Mouse (Mus musculus) MEL (cell line): ENCODE measurements at regions not wholly inside any gene's neighbourhood (a gene's known extent, or its start where the extent isn't known, plus 50 kb on each side); places are given as distances from the start of the nearest gene placed in this dataset.

ENCODE experiments used
- DNase-seq: peaks from one replicate; pipeline ENCODE4 v3.0.0; 2011; ENCODE audit warnings: low read depth, low spot score
- H3K27ac ChIP-seq: 2 replicates; pipeline ENCODE4 v1.5.1; 2012; ENCODE audit warnings: low read depth, mild to moderate bottlenecking, control low read depth, low read length, moderate library complexity; ENCODE audit not compliant: control insufficient read depth
- H3K27me3 ChIP-seq, 2 experiments: fragments of 150-350 bp in 1 of 2; sonication (generic) in 1 of 2; 2 replicates each; pipeline ENCODE4 v1.6.1; 2012; ENCODE audit warnings: low read length in 2 of 2, mild to moderate bottlenecking in 2 of 2, improper control_type of control experiment in 1 of 2, moderate library complexity in 1 of 2; ENCODE audit not compliant: insufficient read depth in 2 of 2, control insufficient read depth in 1 of 2
- H3K36me3 ChIP-seq, 2 experiments: 2 replicates each; pipeline ENCODE4 v1.6.1; 2012 to 2014; ENCODE audit warnings: low read length in 2 of 2, improper control_type of control experiment in 1 of 2, inconsistent platforms in 1 of 2, mild to moderate bottlenecking in 1 of 2; ENCODE audit not compliant: insufficient read depth in 2 of 2, control insufficient read depth in 1 of 2
- H3K4me1 ChIP-seq, 2 experiments: fragments of 150-350 bp in 1 of 2; sonication (generic) in 1 of 2; 2 replicates each; pipeline ENCODE4 v1.6.1; 2012; ENCODE audit warnings: low read length in 2 of 2, improper control_type of control experiment in 1 of 2, mild to moderate bottlenecking in 1 of 2; ENCODE audit not compliant: insufficient read depth in 2 of 2, control insufficient read depth in 1 of 2
- H3K4me3 ChIP-seq, 2 experiments: fragments of 150-350 bp in 1 of 2; sonication (generic) in 1 of 2; 2 replicates each; pipeline ENCODE4 v1.5.1; 2012; ENCODE audit warnings: low read depth in 2 of 2, low read length in 2 of 2, mild to moderate bottlenecking in 2 of 2, moderate library complexity in 2 of 2, control low read depth in 1 of 2, improper control_type of control experiment in 1 of 2; ENCODE audit not compliant: control insufficient read depth in 1 of 2, insufficient read depth in 1 of 2
- H3K79me2 ChIP-seq: 2 replicates; pipeline ENCODE4 v1.6.1; 2012; ENCODE audit warnings: mild to moderate bottlenecking, low read length, moderate library complexity; ENCODE audit not compliant: control insufficient read depth, poor library complexity, insufficient read depth
- H3K9ac ChIP-seq: 2 replicates; pipeline ENCODE4 v1.6.1; 2012; ENCODE audit warnings: low read depth, mild to moderate bottlenecking, control low read depth, low read length, moderate library complexity; ENCODE audit not compliant: control insufficient read depth, poor library complexity, severe bottlenecking
- H3K9me3 ChIP-seq: fragments of 150-350 bp; sonication (generic); replicated peaks from 2 replicates; pipeline ENCODE4 v1.6.1; 2012; ENCODE audit warnings: mild to moderate bottlenecking, low read length, improper control_type of control experiment, moderate library complexity; ENCODE audit not compliant: insufficient read depth
- CTCF ChIP-seq, 3 experiments: IDR thresholded peaks in 2 of 3; conservative IDR thresholded peaks in 1 of 3; 2 replicates each; pipeline ENCODE4 v1.5.1; 2011 to 2012; ENCODE audit warnings: low read length in 3 of 3, low read depth in 2 of 3, mild to moderate bottlenecking in 2 of 3, improper control_type of control experiment in 1 of 3, inconsistent platforms in 1 of 3, mixed read lengths in 1 of 3, moderate library complexity in 1 of 3; ENCODE audit not compliant: control insufficient read depth in 1 of 3, insufficient read depth in 1 of 3, poor library complexity in 1 of 3, severe bottlenecking in 1 of 3
- EP300 ChIP-seq, 2 experiments: IDR thresholded peaks; 2 replicates each; pipeline ENCODE4 v1.6.1; 2011; ENCODE audit warnings: improper control_type of control experiment in 2 of 2, low read length in 2 of 2, low read depth in 1 of 2, mild to moderate bottlenecking in 1 of 2
- GATA1 ChIP-seq: IDR thresholded peaks from 2 replicates; pipeline ENCODE4 v1.6.1; 2011; ENCODE audit warnings: low read depth, low read length, improper control_type of control experiment
- HCFC1 ChIP-seq: IDR thresholded peaks from 2 replicates; pipeline ENCODE4 v1.6.1; 2012; ENCODE audit warnings: low read depth, mild to moderate bottlenecking, inconsistent platforms, low read length, improper control_type of control experiment, moderate library complexity
- JUND ChIP-seq: IDR thresholded peaks from 2 replicates; pipeline ENCODE4 v1.6.1; 2011; ENCODE audit warnings: low read depth, mild to moderate bottlenecking, improper control_type of control experiment, low read length
- KAT2A ChIP-seq: conservative IDR thresholded peaks from 2 replicates; pipeline ENCODE4 v1.6.1; 2012; ENCODE audit warnings: low read depth, low read length, improper control_type of control experiment, inconsistent platforms
- MAFK ChIP-seq: IDR thresholded peaks from 2 replicates; pipeline ENCODE4 v1.6.1; 2011; ENCODE audit warnings: low read depth, mild to moderate bottlenecking, low read length, improper control_type of control experiment, borderline replicate concordance
- MAX ChIP-seq: IDR thresholded peaks from 2 replicates; pipeline ENCODE4 v1.6.1; 2011; ENCODE audit warnings: low read length, improper control_type of control experiment
- MAZ ChIP-seq: IDR thresholded peaks from 2 replicates; pipeline ENCODE4 v1.6.1; 2012; ENCODE audit warnings: low read depth, mild to moderate bottlenecking, inconsistent platforms, low read length, improper control_type of control experiment
- MEF2A ChIP-seq: IDR thresholded peaks from 2 replicates; pipeline ENCODE4 v1.6.1; 2014; ENCODE audit warnings: low read depth, mild to moderate bottlenecking, inconsistent platforms, low read length, improper control_type of control experiment; ENCODE audit not compliant: poor library complexity, insufficient replicate concordance, severe bottlenecking; ENCODE audit errors: extremely low read depth
- MXI1 ChIP-seq: IDR thresholded peaks from 2 replicates; pipeline ENCODE4 v1.6.1; 2011; ENCODE audit warnings: mild to moderate bottlenecking, low read depth, low read length, improper control_type of control experiment
- MYB ChIP-seq: IDR thresholded peaks from 2 replicates; pipeline ENCODE4 v1.6.1; 2011; ENCODE audit warnings: mild to moderate bottlenecking, low read depth, low read length, improper control_type of control experiment
- MYC ChIP-seq: IDR thresholded peaks from 2 replicates; pipeline ENCODE4 v1.6.1; 2011; ENCODE audit warnings: low read depth, mild to moderate bottlenecking, low read length, improper control_type of control experiment, moderate library complexity
- NELFE ChIP-seq: IDR thresholded peaks from 2 replicates; pipeline ENCODE4 v1.6.1; 2011; ENCODE audit warnings: low read depth, low read length, improper control_type of control experiment
- POLR2AphosphoS2 ChIP-seq: IDR thresholded peaks from 2 replicates; pipeline ENCODE4 v1.6.1; 2011; ENCODE audit warnings: low read length, improper control_type of control experiment
- POLR2AphosphoS5 ChIP-seq: IDR thresholded peaks from 2 replicates; pipeline ENCODE4 v1.6.1; 2012; ENCODE audit warnings: low read depth, borderline replicate concordance, mild to moderate bottlenecking, inconsistent platforms, low read length, moderate library complexity, mixed read lengths
- RAD21 ChIP-seq: IDR thresholded peaks from 2 replicates; pipeline ENCODE4 v1.6.1; 2011; ENCODE audit warnings: mild to moderate bottlenecking, low read depth, low read length, improper control_type of control experiment
- RCOR1 ChIP-seq: IDR thresholded peaks from 2 replicates; pipeline ENCODE4 v1.6.1; 2012; ENCODE audit warnings: low read depth, mild to moderate bottlenecking, inconsistent platforms, low read length, improper control_type of control experiment
- SMC3 ChIP-seq: IDR thresholded peaks from 2 replicates; pipeline ENCODE4 v1.6.1; 2011; ENCODE audit warnings: low read depth, low read length, improper control_type of control experiment
- UBTF ChIP-seq: IDR thresholded peaks from 2 replicates; pipeline ENCODE4 v1.6.1; 2012; ENCODE audit warnings: low read depth, mild to moderate bottlenecking, inconsistent platforms, low read length, improper control_type of control experiment, moderate library complexity, borderline replicate concordance; ENCODE audit not compliant: insufficient read depth
- USF1 ChIP-seq: IDR thresholded peaks from 2 replicates; pipeline ENCODE4 v1.6.1; 2014; ENCODE audit warnings: low read depth, mild to moderate bottlenecking, inconsistent platforms, low read length, improper control_type of control experiment, moderate library complexity
- ZC3H11A ChIP-seq: IDR thresholded peaks from 2 replicates; pipeline ENCODE4 v1.6.1; 2012; ENCODE audit warnings: low read depth, mild to moderate bottlenecking, inconsistent platforms, low read length, improper control_type of control experiment
- ZKSCAN1 ChIP-seq: IDR thresholded peaks from 2 replicates; pipeline ENCODE4 v1.6.1; 2012; ENCODE audit warnings: low read depth, mild to moderate bottlenecking, inconsistent platforms, low read length, improper control_type of control experiment, moderate library complexity
- ZNF384 ChIP-seq: IDR thresholded peaks from 2 replicates; pipeline ENCODE4 v1.6.1; 2012; ENCODE audit warnings: low read depth, mild to moderate bottlenecking, inconsistent platforms, low read length, improper control_type of control experiment

- DNase-seq = no peak
- H3K36me3 ChIP-seq = no peaks in the 10 kb centered on the region
- TF ChIP-seq NELFE (no peak), KAT2A (no peak), ZC3H11A (no peak), UBTF (no peak), JUND (no peak), MEF2A (no peak), MYB (no peak), POLR2AphosphoS5 (no peak), SMC3 (no peak), EP300 (IDR thresholded peaks at IDR 0.05; ENCODE audit: low read depth in 1 of 2, low read length in 2 of 2) (no peak), RCOR1 (no peak), RAD21 (no peak)
- TF ChIP-seq, all 39 proteins: peak for 0
These were observed 325.1 kb downstream of the Serpinb8 start for GRCm38 (mm10) chr1:107914671-107915590.

GRCm38 (mm10) chr1:107917037-107917436 lies 327.2 kb downstream of the Serpinb8 start:
- Histone ChIP-seq H3K4me1 (no peaks in the 10 kb centered on the region), H3K4me3 (no peak overlapping the region)
- DNase-seq = no peak

More at GRCm38 (mm10) chr1:107914671-107915590, 325.1 kb downstream of the Serpinb8 start:
- no peak overlapping the region for H3K27ac ChIP-seq
- no peaks in the 10 kb centered on the region for H3K9me3 ChIP-seq
- H3K9ac ChIP-seq = no peak overlapping the region
- no peaks in the 10 kb centered on the region for H3K27me3 ChIP-seq
- H3K79me2 ChIP-seq = no peaks in the 10 kb centered on the region
- H3K4me1 ChIP-seq = no peaks in the 10 kb centered on the region
- no peak overlapping the region for H3K4me3 ChIP-seq

More at GRCm38 (mm10) chr1:107917037-107917436, 327.2 kb downstream of the Serpinb8 start:
- no peak overlapping the region for H3K27ac ChIP-seq
- H3K79me2 ChIP-seq = no peaks in the 10 kb centered on the region
- no peak overlapping the region for H3K9ac ChIP-seq
- no peak for TF ChIP-seq UBTF
- no peak for TF ChIP-seq MAFK
- no peak for TF ChIP-seq HCFC1
- no peak for TF ChIP-seq USF1
- TF ChIP-seq MAX = no peak
- no peak for TF ChIP-seq MXI1
- no peak for TF ChIP-seq MAZ
- no peak for TF ChIP-seq POLR2AphosphoS2
- TF ChIP-seq GATA1 = no peak
- TF ChIP-seq NELFE = no peak
- no peak for TF ChIP-seq MYC
- TF ChIP-seq CTCF (IDR thresholded peaks at IDR 0.05 in 2 of 3, conservative IDR thresholded peaks at IDR 0.05 in 1 of 3; ENCODE audit: control insufficient read depth in 1 of 3, insufficient read depth in 1 of 3, low read depth in 2 of 3, low read length in 3 of 3, poor library complexity in 1 of 3, severe bottlenecking in 1 of 3) = no peak
- no peak for TF ChIP-seq ZKSCAN1
- no peak for TF ChIP-seq ZNF384
- no peaks in the 10 kb centered on the region for H3K27me3 ChIP-seq
- H3K9me3 ChIP-seq = no peaks in the 10 kb centered on the region
- H3K36me3 ChIP-seq = no peaks in the 10 kb centered on the region
